Mouse (Mus musculus) heart, adult 2 months (tissue): ENCODE measurements around the gene Qrfp.

Experiments
- CTCF ChIP-seq: fragments of 200-600 bp; IDR thresholded peaks from 2 replicates; pipeline ENCODE4 v1.8.1; 2022; ENCODE audit warnings: antibody characterized with exemption, mild to moderate bottlenecking, moderate library complexity
- EP300 ChIP-seq: fragments of 200-500 bp; IDR thresholded peaks from 2 replicates; pipeline ENCODE4 v1.6.1; 2011; ENCODE audit warnings: low read depth, low read length, control low read depth; ENCODE audit not compliant: insufficient read depth
- POLR2A ChIP-seq: fragments of 200-500 bp; IDR thresholded peaks from 2 replicates; pipeline ENCODE4 v1.6.1; 2011; ENCODE audit warnings: mild to moderate bottlenecking, low read depth, low read length, control low read depth; ENCODE audit not compliant: insufficient read depth

DNA sequence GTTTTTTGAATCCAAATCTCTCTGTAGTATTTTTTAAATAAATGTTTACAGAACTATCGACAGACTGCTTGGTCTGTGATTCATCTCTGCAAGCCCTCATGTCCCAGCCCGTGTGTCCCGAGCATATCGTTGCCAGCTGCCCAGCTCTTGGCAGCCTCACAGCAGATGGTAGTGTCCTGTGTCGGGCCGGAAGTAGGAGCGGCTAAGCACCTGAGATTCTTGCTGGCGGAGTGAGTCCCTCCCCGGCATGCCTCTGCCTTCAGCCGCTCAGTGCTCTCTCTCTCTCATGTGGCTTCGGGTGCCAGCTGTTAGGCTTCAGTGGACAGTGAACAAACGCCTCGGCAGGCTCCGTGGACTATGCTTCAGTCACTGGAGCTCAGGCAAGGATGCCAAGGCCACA, 6.9 kb downstream of the Qrfp start:
- TF ChIP-seq POLR2A (no peak), EP300 (no peak), CTCF (no peak)
